Mouse (Mus musculus): ENCODE data around the gene Abhd17a. TPM values are rescaled to one million over a fixed set of nuclear protein-coding genes. Genes with fewer than 3 reads are reported as not detected.

The Abhd17a gene
- polyA plus RNA-seq, 1 experiment from 2014 or later = 50.2 TPM

DNA sequence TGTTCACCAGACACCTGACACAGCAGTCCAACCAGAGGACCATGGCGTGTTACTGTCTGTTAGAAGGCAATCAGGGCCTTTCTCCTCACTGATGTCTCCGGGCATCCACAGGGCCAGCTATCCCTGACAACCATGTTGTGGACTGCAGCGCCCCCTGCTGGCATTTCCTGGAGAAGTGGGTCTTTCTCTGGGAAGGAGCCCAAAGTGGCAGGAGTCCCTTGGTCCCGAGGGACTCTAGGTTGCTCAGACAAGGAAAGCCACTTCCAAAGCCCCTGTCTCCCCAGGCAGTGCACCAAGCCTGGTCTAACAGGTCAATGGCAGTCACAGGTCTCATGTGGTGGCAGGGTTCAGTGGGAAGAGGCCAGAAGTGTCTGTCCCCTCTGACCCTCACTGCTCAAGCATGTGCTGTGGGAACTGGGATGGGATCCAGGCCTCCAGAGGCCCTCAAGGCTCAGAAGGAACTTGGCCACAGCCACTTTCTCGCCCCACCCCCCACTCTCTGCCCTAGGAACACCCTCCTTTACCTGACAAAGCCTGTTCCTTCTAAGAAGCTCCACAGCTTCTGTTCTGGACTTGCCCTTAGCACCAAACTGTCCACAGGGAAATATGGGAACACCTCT lies 32.7 kb downstream of the Abhd17a start:
- TF ChIP-seq CTCF (IDR thresholded peaks at IDR 0.05; ENCODE audit: low read depth) (peak; percentile 93), EP300 (IDR thresholded peaks at IDR 0.05; ENCODE audit: low read depth) (no peak)
- Histone ChIP-seq H3K4me2 (ENCODE audit: low read depth, low read length) (no peak overlapping the region), H3K9me3 (ENCODE audit: low read length) (no peaks in the 10 kb centered on the region), H3K36me3 (replicated peaks; ENCODE audit: insufficient read depth, low read length) (peaks cover 5% of the 10 kb centered on the region; the same call in 1 of the 2 replicates), H3K4me3 (ENCODE audit: low read depth, low read length) (no peak overlapping the region), H3K4me1 (ENCODE audit: insufficient read depth) (peaks cover 57% of the 10 kb centered on the region), H3K27me3 (ENCODE audit: insufficient read depth, low read length) (no peaks in the 10 kb centered on the region), H3K9ac (replicated peaks) (no peak overlapping the region), H3K27ac (ENCODE audit: low read depth) (no peak overlapping the region)
- no peak for ATAC-seq
- peak; percentile 91 for DNase-seq
- WGBS (ENCODE audit: insufficient replicate concordance) = 37% methylated on average over 5 of the region's 5 CpGs

DNA sequence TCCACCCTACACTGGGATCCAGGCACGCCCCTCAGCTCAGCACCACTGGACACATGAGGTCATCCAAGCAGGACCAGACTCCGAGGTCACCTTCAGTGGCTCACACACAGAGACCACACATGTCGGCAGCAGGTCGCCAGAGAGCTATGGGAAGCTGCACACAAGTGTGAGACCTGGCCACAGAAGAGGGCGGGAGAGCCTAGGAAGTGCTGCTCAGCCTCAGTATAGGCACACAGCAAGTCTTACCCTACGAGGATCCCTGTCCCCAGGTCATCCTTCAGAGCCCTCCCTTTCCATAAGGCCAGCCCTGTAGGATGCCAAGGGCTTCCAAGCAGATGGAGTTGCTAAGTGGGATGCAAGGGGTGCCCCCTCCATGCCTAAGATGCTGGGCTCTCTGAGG lies 36.1 kb downstream of the Abhd17a start:
- 61% methylated on average over 6 of the region's 6 CpGs for WGBS (ENCODE audit: insufficient replicate concordance)
- Histone ChIP-seq H3K27me3 (ENCODE audit: insufficient read depth, low read length) (no peaks in the 10 kb centered on the region), H3K9me3 (ENCODE audit: low read length) (no peaks in the 10 kb centered on the region), H3K9ac (replicated peaks) (peak overlapping the region; percentile 51; the same call in 1 of the 2 replicates), H3K4me3 (ENCODE audit: low read depth, low read length) (no peak overlapping the region), H3K36me3 (replicated peaks; ENCODE audit: insufficient read depth, low read length) (peaks cover 23% of the 10 kb centered on the region), H3K4me2 (ENCODE audit: low read depth, low read length) (peak overlapping the region; percentile 67), H3K4me1 (ENCODE audit: insufficient read depth) (peaks cover 40% of the 10 kb centered on the region), H3K27ac (ENCODE audit: low read depth) (peak overlapping the region; percentile 78)
- TF ChIP-seq EP300 (IDR thresholded peaks at IDR 0.05; ENCODE audit: low read depth) (no peak), CTCF (IDR thresholded peaks at IDR 0.05; ENCODE audit: low read depth) (no peak)
- ATAC-seq (peak; percentile 21; the same call in 1 of the 2 replicates), DNase-seq (no peak)

DNA sequence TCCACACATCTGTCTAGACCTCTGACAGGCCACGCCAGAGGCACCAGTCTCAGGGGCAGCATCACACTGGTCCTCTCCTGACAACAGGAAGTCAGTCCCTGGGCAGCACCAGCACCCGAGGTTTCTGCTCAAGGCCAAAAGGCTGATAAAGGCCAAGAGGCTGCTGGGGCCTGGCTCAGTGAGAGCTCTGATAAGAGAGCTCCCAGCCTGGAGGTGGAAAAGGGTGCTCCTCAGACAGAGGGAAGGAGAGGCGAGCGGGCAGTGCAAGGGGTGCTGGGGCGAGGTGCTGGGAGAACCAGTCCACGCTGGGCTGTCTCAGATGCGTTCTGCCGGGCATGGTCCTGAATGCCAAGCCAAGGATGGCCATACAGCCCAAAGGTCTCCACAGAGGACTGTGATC lies 36.6 kb downstream of the Abhd17a start:
- H3K27me3 ChIP-seq (ENCODE audit: insufficient read depth, low read length) = no peaks in the 10 kb centered on the region
- no peak overlapping the region for H3K4me3 ChIP-seq (ENCODE audit: low read depth, low read length)
- TF ChIP-seq CTCF (IDR thresholded peaks at IDR 0.05; ENCODE audit: low read depth) (no peak), EP300 (IDR thresholded peaks at IDR 0.05; ENCODE audit: low read depth) (peak; percentile 70; the same call in 1 of the 2 replicates)
- H3K4me1 ChIP-seq (ENCODE audit: insufficient read depth) = peaks cover 36% of the 10 kb centered on the region
- H3K4me2 ChIP-seq (ENCODE audit: low read depth, low read length) = peak overlapping the region; percentile 67
- ATAC-seq (peak; percentile 86), DNase-seq (peak; percentile 63)
- H3K27ac ChIP-seq (ENCODE audit: low read depth) = peak overlapping the region; percentile 78
- 53% methylated on average over 8 of the region's 8 CpGs for WGBS (ENCODE audit: insufficient replicate concordance)
- no peaks in the 10 kb centered on the region for H3K9me3 ChIP-seq (ENCODE audit: low read length)
- peaks cover 27% of the 10 kb centered on the region for H3K36me3 ChIP-seq (replicated peaks; ENCODE audit: insufficient read depth, low read length)
- H3K9ac ChIP-seq (replicated peaks) = peak overlapping the region; percentile 51; the same call in 1 of the 2 replicates

DNA sequence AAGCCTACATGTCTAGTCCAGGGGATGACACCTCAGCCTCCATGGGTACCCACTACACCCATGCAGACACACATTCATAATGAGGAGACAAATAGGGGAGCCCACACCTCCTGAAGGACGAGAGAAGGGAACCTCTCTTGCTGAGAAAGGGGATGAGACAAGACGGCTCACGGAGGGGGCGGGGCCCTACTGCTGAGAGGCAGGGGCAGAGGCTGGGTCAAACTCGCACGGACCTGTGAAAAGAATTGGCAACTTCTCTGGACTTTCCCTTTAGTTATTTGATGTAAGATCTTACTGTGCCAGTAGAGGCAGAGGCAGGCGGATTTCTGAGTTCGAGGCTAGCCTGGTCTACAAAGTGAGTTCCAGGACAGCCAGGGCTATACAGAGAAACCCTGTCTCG lies 37.8 kb downstream of the Abhd17a start:
- DNase-seq = no peak
- no peak overlapping the region for H3K4me2 ChIP-seq (ENCODE audit: low read depth, low read length)

DNA sequence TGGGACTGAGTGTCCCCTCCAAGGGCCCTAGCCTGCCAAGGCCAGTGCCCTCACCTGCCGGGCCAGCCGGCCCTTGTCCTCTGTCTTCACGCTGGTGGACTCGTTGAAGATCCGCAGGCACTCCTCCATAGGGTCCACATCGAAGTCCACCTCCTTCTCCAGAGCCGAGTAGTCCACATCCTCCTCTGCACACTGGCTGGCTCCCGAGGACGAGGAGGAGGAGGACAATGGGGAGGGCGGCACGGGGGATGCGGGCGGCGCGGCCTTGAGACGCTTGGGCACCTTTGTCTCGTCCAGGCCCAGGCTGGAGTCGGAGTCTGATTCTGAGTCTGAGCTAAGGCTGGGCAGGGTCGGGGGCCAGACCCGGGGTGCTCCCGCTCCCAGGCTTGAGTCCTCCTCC lies 40.9 kb downstream of the Abhd17a start:
- DNase-seq (no peak), ATAC-seq (no peak)
- Histone ChIP-seq H3K36me3 (replicated peaks; ENCODE audit: insufficient read depth, low read length) (peaks cover 66% of the 10 kb centered on the region), H3K9me3 (ENCODE audit: low read length) (no peaks in the 10 kb centered on the region), H3K4me3 (ENCODE audit: low read depth, low read length) (no peak overlapping the region), H3K9ac (replicated peaks) (no peak overlapping the region), H3K4me2 (ENCODE audit: low read depth, low read length) (no peak overlapping the region), H3K4me1 (ENCODE audit: insufficient read depth) (peaks cover 22% of the 10 kb centered on the region), H3K27me3 (ENCODE audit: insufficient read depth, low read length) (no peaks in the 10 kb centered on the region), H3K27ac (ENCODE audit: low read depth) (no peak overlapping the region)
- TF ChIP-seq EP300 (IDR thresholded peaks at IDR 0.05; ENCODE audit: low read depth) (no peak), CTCF (IDR thresholded peaks at IDR 0.05; ENCODE audit: low read depth) (no peak)
- WGBS (ENCODE audit: insufficient replicate concordance) = 87% methylated on average over 19 of the region's 21 CpGs

More for the DNA sequence above, 37.8 kb downstream of the Abhd17a start:
- H3K4me1 ChIP-seq (ENCODE audit: insufficient read depth) = peaks cover 25% of the 10 kb centered on the region
- H3K4me3 ChIP-seq (ENCODE audit: low read depth, low read length) = no peak overlapping the region
- no peak overlapping the region for H3K9ac ChIP-seq (replicated peaks)
- H3K9me3 ChIP-seq (ENCODE audit: low read length) = no peaks in the 10 kb centered on the region
- 63% methylated on average over 9 of the region's 9 CpGs for WGBS (ENCODE audit: insufficient replicate concordance)
- H3K36me3 ChIP-seq (replicated peaks; ENCODE audit: insufficient read depth, low read length) = peaks cover 38% of the 10 kb centered on the region
- 0 out of 2 replicates have a peak overlapping the region, but pooled peaks have one; percentile 78 for H3K27ac ChIP-seq (ENCODE audit: low read depth)
- H3K27me3 ChIP-seq (ENCODE audit: insufficient read depth, low read length) = no peaks in the 10 kb centered on the region
- TF ChIP-seq EP300 (IDR thresholded peaks at IDR 0.05; ENCODE audit: low read depth) = no peak
- no peak for ATAC-seq

DNA sequence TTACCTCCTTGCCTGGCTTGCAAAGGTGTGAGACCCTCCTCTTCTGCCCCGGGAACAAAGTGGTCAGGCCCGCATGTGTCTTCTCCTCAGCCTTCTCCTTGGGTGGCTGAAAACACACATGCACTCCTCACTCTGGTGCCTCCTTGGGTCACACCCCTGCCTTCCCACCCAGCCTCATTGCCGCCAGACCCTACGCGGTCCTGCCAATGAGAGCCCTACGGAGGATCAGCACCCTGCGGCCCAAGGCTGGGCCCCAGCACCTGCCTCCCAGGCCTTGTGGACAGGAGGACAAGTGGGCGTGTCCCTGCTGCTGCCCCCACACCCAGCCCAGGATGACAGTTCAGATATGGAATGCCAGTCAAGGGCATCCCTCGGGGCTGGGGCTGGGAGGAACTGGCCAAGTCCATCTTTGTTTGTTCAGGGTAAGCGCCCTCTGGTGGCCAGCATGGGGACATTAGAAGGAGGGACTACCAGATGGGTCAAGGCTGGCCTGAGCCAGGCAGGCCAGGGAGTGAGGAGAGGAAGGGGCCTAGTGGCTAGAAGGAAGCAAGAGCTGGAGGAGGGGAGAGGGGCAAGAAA lies 41.6 kb downstream of the Abhd17a start:
- Histone ChIP-seq H3K4me1 (ENCODE audit: insufficient read depth) (peaks cover 14% of the 10 kb centered on the region), H3K4me2 (ENCODE audit: low read depth, low read length) (no peak overlapping the region), H3K4me3 (ENCODE audit: low read depth, low read length) (no peak overlapping the region), H3K9me3 (ENCODE audit: low read length) (no peaks in the 10 kb centered on the region), H3K9ac (replicated peaks) (no peak overlapping the region), H3K36me3 (replicated peaks; ENCODE audit: insufficient read depth, low read length) (peaks cover 70% of the 10 kb centered on the region), H3K27me3 (ENCODE audit: insufficient read depth, low read length) (no peaks in the 10 kb centered on the region), H3K27ac (ENCODE audit: low read depth) (no peak overlapping the region)
- DNase-seq = peak; percentile 80
- ATAC-seq = peak; percentile 40
- WGBS (ENCODE audit: insufficient replicate concordance) = 69% methylated on average over 10 of the region's 10 CpGs
- TF ChIP-seq EP300 (IDR thresholded peaks at IDR 0.05; ENCODE audit: low read depth) (no peak), CTCF (IDR thresholded peaks at IDR 0.05; ENCODE audit: low read depth) (peak; percentile 92)

Data from liver, postnatal 0 days (tissue).